Comparison of ENCODE assay signal across 30 mouse cellular contexts in genomic region chr10:100620040-100620439, GRCm38 (mm10). TPM values are rescaled to one million over a fixed set of nuclear protein-coding genes. Genes with fewer than 3 reads are reported as not detected.
"Had no signal": no experiment of that assay in that cellular context is flagged by ENCODE, and none has a peak within 500 bp of the region (broad histone marks: within the 10 kb centered on the region; RNA-seq: fewer than 3 reads in every experiment).

No protein-coding gene starts in this region.

- H3K4me3 ChIP-seq: embryonic facial prominence, embryonic 10.5 days; embryonic facial prominence, embryonic 12.5 days; embryonic facial prominence, embryonic 13.5 days; embryonic facial prominence, embryonic 15.5 days; erythroblast, embryonic 14.5 days; forebrain, embryonic 10.5 days; forebrain, embryonic 12.5 days; forebrain, embryonic 13.5 days; forebrain, embryonic 15.5 days; gastrocnemius, adult 2 months; heart, adult 2 months had no signal

- H3K27me3 ChIP-seq: embryonic facial prominence, embryonic 12.5 days; embryonic facial prominence, embryonic 13.5 days; embryonic facial prominence, embryonic 15.5 days; forebrain, embryonic 12.5 days; forebrain, embryonic 13.5 days; forebrain, embryonic 15.5 days had no signal

- DNase-seq: embryo, embryonic 11 days; forebrain, postnatal 0 days; gastrocnemius, adult 2 months; gastrocnemius, postnatal 10 days; gastrocnemius, postnatal 14 days; gastrocnemius, postnatal 25 days; gastrocnemius, postnatal 36 days; heart, adult 18-20 months; heart, adult 2 months had no signal

- H3K4me1 ChIP-seq: embryonic facial prominence, embryonic 12.5 days; embryonic facial prominence, embryonic 13.5 days; embryonic facial prominence, embryonic 15.5 days; forebrain, embryonic 10.5 days; forebrain, embryonic 12.5 days; forebrain, embryonic 13.5 days; forebrain, embryonic 15.5 days had no signal

- H3K36me3 ChIP-seq: embryonic facial prominence, embryonic 10.5 days; embryonic facial prominence, embryonic 12.5 days; embryonic facial prominence, embryonic 13.5 days; embryonic facial prominence, embryonic 15.5 days; forebrain, embryonic 10.5 days; forebrain, embryonic 12.5 days; forebrain, embryonic 15.5 days had no signal

- H3K27ac ChIP-seq: embryonic facial prominence, embryonic 10.5 days; embryonic facial prominence, embryonic 12.5 days; embryonic facial prominence, embryonic 13.5 days; embryonic facial prominence, embryonic 15.5 days; forebrain, embryonic 10.5 days; forebrain, embryonic 12.5 days; forebrain, embryonic 13.5 days; forebrain, embryonic 15.5 days; gastrocnemius, adult 2 months; heart, adult 2 months had no signal

RNA-seq across cellular contexts. Expression of gene 1700017N19Rik, which starts 29.8 kb away (rescaled TPM):
- total RNA-seq: common myeloid progenitor, adult 5-6 weeks; forebrain, postnatal 0 days; gastrocnemius, adult 18-20 months; gastrocnemius, adult 2 months; gastrocnemius, adult 8-10 months; gastrocnemius, postnatal 10 days; gastrocnemius, postnatal 14 days; gastrocnemius, postnatal 25 days; gastrocnemius, postnatal 36 days; gastrocnemius, postnatal 4 days; granulocyte monocyte progenitor cell, adult 5-6 weeks; heart, adult 18-20 months; heart, adult 2 months had no signal
- polyA plus RNA-seq: cortical plate, adult 2 months; embryonic facial prominence, embryonic 10.5 days; embryonic facial prominence, embryonic 11.5 days; embryonic facial prominence, embryonic 12.5 days; embryonic facial prominence, embryonic 13.5 days; embryonic facial prominence, embryonic 14.5 days; embryonic facial prominence, embryonic 15.5 days; erythroblast, embryonic 14.5 days; forebrain, embryonic 10.5 days; forebrain, embryonic 11.5 days; forebrain, embryonic 12.5 days; forebrain, embryonic 13.5 days; forebrain, embryonic 14.5 days; forebrain, embryonic 15.5 days; forebrain, embryonic 16.5 days; frontal cortex, adult 2 months; heart, adult 2 months had no signal
